Mouse (Mus musculus) liver, adult 2 months (tissue): ENCODE data around the gene Cacna1c.

Experiments
- CTCF ChIP-seq: fragments of 200-500 bp; IDR thresholded peaks from 2 replicates; pipeline ENCODE4 v1.5.1; 2011; ENCODE audit warnings: low read depth, low read length, control low read depth
- POLR2A ChIP-seq: fragments of 200-500 bp; IDR thresholded peaks from 2 replicates; pipeline ENCODE4 v1.6.1; 2011; ENCODE audit warnings: low read length, control low read depth; ENCODE audit not compliant: insufficient read depth; ENCODE audit errors: extremely low read depth

DNA sequence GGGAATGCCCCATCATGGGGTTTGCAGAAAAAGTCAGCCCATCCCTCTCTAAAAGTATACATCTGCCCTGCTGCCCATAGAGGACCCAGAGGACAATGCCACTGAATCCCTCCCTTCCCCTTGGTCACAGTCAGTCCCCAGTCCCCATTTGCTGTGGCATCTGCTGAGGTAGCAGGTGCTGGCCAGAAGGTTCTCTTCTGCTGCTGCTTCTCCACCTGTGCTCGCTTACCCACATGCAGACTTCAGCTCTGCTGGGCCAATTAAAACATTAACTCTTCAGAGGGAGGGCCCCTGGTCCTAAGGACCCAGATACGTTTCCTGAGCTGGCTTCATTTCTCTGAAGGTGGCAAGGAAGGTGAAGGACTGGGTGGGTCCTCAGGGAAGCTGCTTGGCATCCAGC is 272.3 kb downstream of the Cacna1c start:
- TF ChIP-seq CTCF (no peak), POLR2A (no peak)
